Mouse (Mus musculus) R1 (cell line): ENCODE data around the gene Tsr3.
A peak's percentile ranks its signal among the peaks of the same experiment; 100 is the strongest.

Experiments used
- DNase-seq: peaks from one replicate; pipeline ENCODE4 v3.0.0-alpha.2; 2018; ENCODE audit warnings: low read depth, low spot score

Tsr3 gene

DNA sequence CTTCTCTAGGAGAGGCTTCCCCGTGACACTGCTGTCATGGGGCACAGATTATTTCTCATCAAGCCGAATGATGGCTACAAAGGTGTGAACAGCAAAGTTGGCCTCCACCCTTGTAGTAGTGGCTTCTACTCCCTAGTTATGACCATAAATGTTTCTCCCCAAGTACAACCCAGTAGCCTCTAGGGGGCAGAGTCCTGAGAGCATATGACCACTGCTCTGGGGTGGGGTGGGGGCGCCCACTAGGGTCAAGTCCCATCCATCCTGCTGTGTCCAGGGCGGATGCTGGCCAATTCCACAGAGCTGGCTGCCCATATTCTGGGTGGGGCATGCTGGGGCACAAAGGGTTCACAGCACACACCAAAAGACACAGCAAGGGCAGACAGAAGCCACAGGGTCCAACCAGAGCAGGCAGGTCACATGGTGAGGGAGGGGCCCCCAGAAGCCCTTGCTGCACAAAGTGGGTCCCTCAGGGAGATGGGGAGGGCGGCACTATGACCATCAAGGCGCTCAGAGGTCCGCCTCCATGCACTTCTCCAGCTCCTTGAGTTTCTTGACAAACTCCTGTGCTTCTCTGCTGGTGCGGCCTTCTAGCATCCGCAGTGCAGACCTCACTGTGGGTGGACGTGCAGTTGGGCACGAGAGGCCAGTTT lies 3.3 kb downstream of the Tsr3 start:
- DNase-seq = peak; percentile 72

- no peak for DNase-seq
Observed at GRCm38 (mm10) chr17:25244239-25244638, 4.3 kb downstream of the Tsr3 start.

- no peak for DNase-seq
Observed at GRCm38 (mm10) chr17:25248033-25248750, 8.2 kb downstream of the Tsr3 start.

- DNase-seq = no peak
Observed at GRCm38 (mm10) chr17:25250181-25250835, 10.3 kb downstream of the Tsr3 start.

- DNase-seq = no peak
Observed at GRCm38 (mm10) chr17:25252643-25253042, 12.7 kb downstream of the Tsr3 start.

DNA sequence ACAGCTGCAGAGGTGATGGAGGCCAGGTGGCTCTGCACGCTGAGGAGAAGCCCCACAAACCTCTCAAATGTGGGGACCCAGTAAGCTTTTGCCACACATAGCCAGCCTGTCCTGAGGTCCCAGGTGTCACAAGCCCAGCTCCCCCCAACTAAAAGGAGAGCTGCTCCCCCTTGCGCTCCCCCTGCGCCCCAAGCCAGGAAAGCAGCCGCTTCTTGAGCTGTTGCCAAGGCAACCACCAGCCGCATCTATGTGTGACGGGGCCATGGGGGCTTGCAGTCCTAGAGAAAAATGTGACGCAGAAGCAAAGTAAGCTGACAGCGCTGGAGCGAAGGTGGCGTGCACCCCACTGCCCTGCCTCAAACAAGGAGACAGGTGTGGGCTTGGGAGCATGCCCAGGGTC lies 13.8 kb downstream of the Tsr3 start:
- no peak for DNase-seq

- no peak for DNase-seq
Observed at GRCm38 (mm10) chr17:25255110-25255509, 15.1 kb downstream of the Tsr3 start.

GRCm38 (mm10) chr17:25256140-25256754 lies 16.3 kb downstream of the Tsr3 start, which contains the start of gene Baiap3:
TSS of gene Baiap3 (minus strand) at chr17:25256364.
- peak; percentile 40 for DNase-seq

DNA sequence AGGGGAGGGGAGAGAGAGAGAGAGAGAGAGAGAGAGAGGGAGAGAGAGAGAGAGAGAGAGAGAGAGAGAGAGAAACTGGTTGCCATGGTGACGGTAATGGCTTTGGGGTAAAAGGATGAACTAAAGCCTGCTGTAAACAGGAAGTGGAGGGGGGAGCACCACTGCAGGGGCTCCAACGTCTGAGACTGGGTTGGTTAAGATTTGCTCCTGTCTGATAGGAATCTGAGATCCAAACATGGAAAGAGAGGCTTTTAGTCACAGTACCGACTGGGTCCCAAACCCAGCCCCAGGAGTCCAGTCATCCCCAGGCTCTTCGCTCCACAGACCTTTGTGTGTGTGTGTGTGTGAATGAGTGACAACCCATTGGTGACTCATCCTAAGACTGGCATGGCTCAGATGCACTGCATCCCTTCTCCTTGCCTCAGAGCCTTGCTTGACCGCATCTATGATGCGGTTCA lies 17.9 kb downstream of the Tsr3 start:
- no peak for DNase-seq

- DNase-seq = peak; percentile 36
Observed at GRCm38 (mm10) chr17:25264453-25264852, 24.5 kb downstream of the Tsr3 start.

- no peak for DNase-seq
Observed at GRCm38 (mm10) chr17:25270795-25271335, 30.9 kb downstream of the Tsr3 start.

DNA sequence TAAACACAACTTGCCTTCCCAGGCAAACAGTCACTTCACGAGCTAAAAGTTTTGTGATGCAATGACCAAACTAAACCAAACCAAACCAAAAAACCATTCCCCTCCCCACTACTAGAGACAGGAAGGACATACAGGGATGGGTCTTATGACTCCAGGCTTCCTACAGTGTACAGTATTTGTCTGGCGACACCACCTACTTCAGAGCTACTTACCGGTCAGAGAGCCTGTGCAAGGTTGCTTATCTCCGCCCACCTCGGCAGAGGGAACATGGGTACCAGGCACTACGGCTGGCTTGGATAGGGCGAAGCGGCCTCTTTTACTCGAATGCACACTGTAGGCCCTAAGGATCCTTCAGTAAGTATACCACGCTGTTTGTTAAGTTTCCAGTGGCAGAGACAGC lies 32.4 kb downstream of the Tsr3 start:
- DNase-seq = peak; percentile 69

DNA sequence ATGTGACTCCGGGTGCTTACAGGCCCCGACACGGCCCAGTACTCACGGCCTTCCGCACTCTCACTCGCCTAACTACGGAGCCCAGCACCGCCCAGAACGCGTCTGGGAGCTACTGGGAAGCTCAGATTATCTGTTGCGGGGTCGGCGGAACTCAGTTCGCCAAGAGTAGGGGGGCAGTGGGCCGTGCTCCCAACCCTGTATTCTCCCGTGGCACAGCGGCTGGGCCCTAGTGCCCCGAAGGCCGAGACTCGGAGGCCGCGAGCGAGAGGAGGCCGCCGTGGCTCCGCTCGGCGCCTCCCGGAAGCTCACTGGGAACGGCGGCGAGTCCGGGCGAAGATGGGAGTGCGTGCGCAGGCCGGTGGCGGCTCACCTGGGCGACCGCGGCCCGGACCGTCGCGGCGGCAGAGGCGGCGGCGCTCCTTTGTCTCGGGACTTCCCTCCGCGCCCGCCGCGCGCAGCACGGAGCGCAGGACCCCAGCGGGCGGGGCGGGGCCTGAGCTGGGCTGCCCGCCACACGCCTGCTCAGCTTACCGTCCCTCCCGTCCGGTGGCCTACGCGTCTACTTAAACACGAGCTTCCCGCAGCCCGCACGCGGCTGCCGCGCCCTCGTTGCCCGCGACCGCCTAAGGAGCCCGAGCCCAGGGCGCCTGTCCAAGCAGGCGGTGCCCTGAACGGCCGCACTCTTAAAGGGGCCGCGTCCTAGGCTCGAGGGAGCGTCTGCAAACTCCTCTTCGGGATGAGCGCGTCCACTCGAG lies 33.2 kb downstream of the Tsr3 start:
- peak; percentile 94 for DNase-seq

- peak; percentile 99 for DNase-seq
Observed at GRCm38 (mm10) chr17:25273706-25274501, 33.9 kb downstream of the Tsr3 start.

- DNase-seq = no peak
Observed at GRCm38 (mm10) chr17:25274571-25275346, 34.8 kb downstream of the Tsr3 start, which contains the start of gene Ube2i. TSS of gene Ube2i (minus strand) at chr17:25274622.

DNA sequence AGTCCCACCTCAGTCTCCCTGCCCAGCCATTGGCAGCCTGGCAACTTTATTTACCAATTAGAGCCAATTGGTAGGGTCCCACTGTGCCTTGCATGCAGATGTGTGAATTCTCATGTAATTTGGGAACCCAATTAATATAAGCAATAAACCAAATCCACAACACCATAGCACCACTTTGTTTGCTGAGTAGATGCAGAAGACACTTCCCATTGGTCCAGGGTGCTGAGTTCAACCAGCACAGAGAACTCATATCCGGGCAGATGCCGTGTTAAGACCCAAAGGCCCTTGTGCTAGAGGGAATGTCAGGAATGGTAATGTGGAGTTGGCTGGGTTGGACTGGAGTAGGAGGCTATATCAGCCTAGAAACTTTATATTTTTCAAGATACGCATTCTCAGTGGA lies 35.9 kb downstream of the Tsr3 start:
- DNase-seq = no peak

DNA sequence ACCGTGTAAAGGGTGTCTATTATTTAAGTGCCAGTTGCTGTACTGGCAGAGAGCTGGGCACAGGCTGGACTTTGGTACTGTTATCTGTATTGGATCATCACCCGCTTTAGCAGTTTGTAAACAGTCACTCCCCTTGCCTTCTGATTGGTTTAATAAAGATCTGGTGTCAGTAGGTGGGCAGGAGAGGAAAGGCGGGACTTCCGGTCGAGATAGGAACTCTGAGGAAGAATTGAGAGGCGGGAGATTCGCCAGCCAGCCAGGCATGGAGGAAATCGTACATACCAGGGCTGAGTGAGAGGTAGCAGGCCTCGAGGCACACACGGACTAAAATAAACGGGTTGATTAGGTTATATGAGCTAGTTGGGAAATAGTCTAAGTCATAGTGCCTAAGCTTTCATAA lies 42.2 kb downstream of the Tsr3 start:
- peak; percentile 96 for DNase-seq

GRCm38 (mm10) chr17:25285033-25285432 lies 45.1 kb downstream of the Tsr3 start:
- peak; percentile 89 for DNase-seq

DNA sequence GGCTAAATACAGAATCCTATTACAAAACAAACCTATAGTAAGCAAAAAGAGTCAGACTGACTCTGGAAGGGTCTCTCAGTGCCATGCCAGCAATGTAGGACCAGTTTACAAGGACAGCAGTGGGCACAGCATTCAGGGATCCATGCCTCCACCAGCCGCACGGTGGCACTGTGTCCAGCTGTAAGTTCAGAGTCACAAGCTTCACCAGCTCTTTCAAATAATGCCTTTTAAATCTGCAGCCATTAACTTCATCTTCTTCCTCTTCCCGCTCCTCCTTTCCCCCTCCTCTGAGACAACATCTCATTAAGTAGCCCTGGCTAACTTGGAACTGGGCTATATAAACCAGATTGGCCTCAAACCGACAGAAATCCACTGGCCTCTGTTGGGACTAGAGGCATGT lies 48.9 kb downstream of the Tsr3 start:
- DNase-seq = peak; percentile 66
